Mouse (Mus musculus) lung, adult 2 months (tissue): ENCODE measurements around the gene Tmem135. TPM values are rescaled to one million over a fixed set of nuclear protein-coding genes. Genes with fewer than 3 reads are reported as not detected.
A peak's percentile ranks its signal among the peaks of the same experiment; 100 is the strongest.

Experiments used
- DNase-seq: peaks from one replicate; pipeline ENCODE4 v3.0.0; 2022
- H3K4me1 ChIP-seq: fragments of 200-500 bp; 2 replicates; pipeline ENCODE4 v1.6.1; 2011; ENCODE audit warnings: low read length; ENCODE audit not compliant: control insufficient read depth, insufficient read depth
- H3K4me3 ChIP-seq: fragments of 200-500 bp; replicated peaks from 2 replicates; pipeline ENCODE3; 2011; ENCODE audit warnings: low read depth, mild to moderate bottlenecking, control low read depth, low read length; ENCODE audit errors: extremely low read depth
- CTCF ChIP-seq: fragments of 200-500 bp; IDR thresholded peaks from 2 replicates; pipeline ENCODE4 v1.5.1; 2011; ENCODE audit warnings: mild to moderate bottlenecking, low read length, control low read depth; ENCODE audit not compliant: insufficient read depth
- POLR2A ChIP-seq: fragments of 200-500 bp; IDR thresholded peaks from 2 replicates; pipeline ENCODE4 v1.6.1; 2011; ENCODE audit warnings: low read depth, mild to moderate bottlenecking, control low read depth, low read length, borderline replicate concordance; ENCODE audit errors: extremely low read depth
- WGBS: fragments of 180-500 bp; shearing (Covaris S2); methylation state at CpG from one replicate; pipeline ENCODE4 v1.1.7; 2018; 5-methylcytosine and 5-hydroxymethylcytosine counted together
- polyA plus RNA-seq: library from polyadenylated mRNA; depleted of rRNA; stranded (reverse); fragments of >200 nt; gene quantifications from 2 replicates; pipeline ENCODE4 v1.2.3, GENCODE M21; 2012; rRNA removed

Tmem135 gene
- polyA plus RNA-seq, result 48.9 and 52.7 TPM in 2 replicates

- TF ChIP-seq POLR2A (peak; percentile 87), CTCF (no peak)
- peak; percentile 90 for DNase-seq
- WGBS, result under 1% methylated on average over 60 of the region's 62 CpGs
- peaks cover 11% of the 10 kb centered on the region for H3K4me1 ChIP-seq
- peak within 1 kb of the TSS; percentile 89 for H3K4me3 ChIP-seq
These were observed at the start of gene Tmem135, which contains the start of gene Fzd4 for GRCm38 (mm10) chr7:89404081-89404733. Gene Tmem135, minus strand, starts transcription at chr7:89404222. Gene Fzd4, plus strand, starts transcription at chr7:89404355.

GRCm38 (mm10) chr7:89450312-89450711 lies 46.3 kb upstream of the Tmem135 start:
- DNase-seq, result no peak
- WGBS, result 62% methylated on average over 2 of the region's 2 CpGs
- TF ChIP-seq POLR2A (no peak), CTCF (no peak)

GRCm38 (mm10) chr7:89445137-89445536 lies 41.1 kb upstream of the Tmem135 start:
- H3K4me1 ChIP-seq, result peaks cover 6% of the 10 kb centered on the region
- 23% methylated on average over 4 of the region's 4 CpGs for WGBS
- no peak for DNase-seq

More at GRCm38 (mm10) chr7:89450312-89450711, 46.3 kb upstream of the Tmem135 start:
- H3K4me1 ChIP-seq, result peaks cover 2% of the 10 kb centered on the region; the same call in 1 of the 2 replicates
- no peak overlapping the region for H3K4me3 ChIP-seq

GRCm38 (mm10) chr7:89442242-89442641 lies 38.2 kb upstream of the Tmem135 start:
- DNase-seq, result no peak
- peaks cover 6% of the 10 kb centered on the region for H3K4me1 ChIP-seq
- no peak overlapping the region for H3K4me3 ChIP-seq
- TF ChIP-seq POLR2A, result no peak
- WGBS, result 80% methylated on average over 4 of the region's 4 CpGs

More at GRCm38 (mm10) chr7:89445137-89445536, 41.1 kb upstream of the Tmem135 start:
- TF ChIP-seq CTCF, result no peak
- TF ChIP-seq POLR2A, result no peak
- H3K4me3 ChIP-seq, result no peak overlapping the region

GRCm38 (mm10) chr7:89441291-89441690 lies 37.3 kb upstream of the Tmem135 start:
- no peak for DNase-seq
- no peak for TF ChIP-seq CTCF
- TF ChIP-seq POLR2A, result no peak
- WGBS, result 39% methylated on average over 7 of the region's 7 CpGs
- Histone ChIP-seq H3K4me3 (no peak overlapping the region), H3K4me1 (peaks cover 6% of the 10 kb centered on the region)

- no peaks in the 10 kb centered on the region for H3K4me1 ChIP-seq
- no peak overlapping the region for H3K4me3 ChIP-seq
- TF ChIP-seq POLR2A (no peak), CTCF (peak; percentile 27)
- 44% methylated on average over 4 of the region's 4 CpGs for WGBS
- DNase-seq, result peak; percentile 25
These were observed 33.6 kb upstream of the Tmem135 start for GRCm38 (mm10) chr7:89437589-89437988.

- no peak overlapping the region for H3K4me3 ChIP-seq
- H3K4me1 ChIP-seq, result no peaks in the 10 kb centered on the region
- no peak for DNase-seq
- TF ChIP-seq POLR2A, result no peak
- no peak for TF ChIP-seq CTCF
- 74% methylated on average over 5 of the region's 5 CpGs for WGBS
These were observed 32.4 kb upstream of the Tmem135 start for GRCm38 (mm10) chr7:89436404-89436803.

- no peak for DNase-seq
- 45% methylated on average over 8 of the region's 8 CpGs for WGBS
These were observed 30.0 kb upstream of the Tmem135 start for GRCm38 (mm10) chr7:89433893-89434616.

GRCm38 (mm10) chr7:89433193-89433892 lies 29.3 kb upstream of the Tmem135 start:
- no peak for TF ChIP-seq POLR2A
- no peak for TF ChIP-seq CTCF
- no peak for DNase-seq
- WGBS, result 62% methylated on average over 9 of the region's 9 CpGs

More at GRCm38 (mm10) chr7:89433893-89434616, 30.0 kb upstream of the Tmem135 start:
- Histone ChIP-seq H3K4me3 (no peak overlapping the region), H3K4me1 (no peaks in the 10 kb centered on the region)
- TF ChIP-seq POLR2A (no peak), CTCF (no peak)

More at GRCm38 (mm10) chr7:89433193-89433892, 29.3 kb upstream of the Tmem135 start:
- Histone ChIP-seq H3K4me1 (no peaks in the 10 kb centered on the region), H3K4me3 (no peak overlapping the region)
